Mouse (Mus musculus) ES-E14 (cell line): ENCODE data around the gene Sh3gl2.

Experiments
- CHD2 ChIP-seq: IDR thresholded peaks from 2 replicates; pipeline ENCODE4 v1.6.1; 2014; ENCODE audit warnings: mild to moderate bottlenecking, low read depth, low read length, inconsistent platforms
- HCFC1 ChIP-seq: IDR thresholded peaks from 2 replicates; pipeline ENCODE4 v1.6.1; 2012; ENCODE audit warnings: low read length, inconsistent platforms, borderline replicate concordance; ENCODE audit not compliant: insufficient read depth
- MAFK ChIP-seq: IDR thresholded peaks from 2 replicates; pipeline ENCODE4 v1.6.1; 2014; ENCODE audit warnings: mild to moderate bottlenecking, low read depth, low read length, inconsistent platforms; ENCODE audit not compliant: insufficient read depth
- ZC3H11A ChIP-seq: IDR thresholded peaks from 2 replicates; pipeline ENCODE4 v1.6.1; 2012; ENCODE audit warnings: low read depth, mild to moderate bottlenecking, inconsistent platforms, low read length, borderline replicate concordance
- ZNF384 ChIP-seq: IDR thresholded peaks from 2 replicates; pipeline ENCODE4 v1.6.1; 2012; ENCODE audit warnings: low read depth, low read length, inconsistent platforms

- TF ChIP-seq ZC3H11A: no peak
- no peak for TF ChIP-seq ZNF384
- TF ChIP-seq HCFC1: no peak
- no peak for TF ChIP-seq MAFK
- TF ChIP-seq CHD2: no peak
These were observed 29.5 kb upstream of the Sh3gl2 start for GRCm38 (mm10) chr4:85175466-85175865.
